Mouse (Mus musculus): ENCODE measurements at regions not wholly inside any gene's neighbourhood (a gene's known extent, or its start where the extent isn't known, plus 50 kb on each side); places are given as distances from the start of the nearest gene placed in this dataset.

DNA sequence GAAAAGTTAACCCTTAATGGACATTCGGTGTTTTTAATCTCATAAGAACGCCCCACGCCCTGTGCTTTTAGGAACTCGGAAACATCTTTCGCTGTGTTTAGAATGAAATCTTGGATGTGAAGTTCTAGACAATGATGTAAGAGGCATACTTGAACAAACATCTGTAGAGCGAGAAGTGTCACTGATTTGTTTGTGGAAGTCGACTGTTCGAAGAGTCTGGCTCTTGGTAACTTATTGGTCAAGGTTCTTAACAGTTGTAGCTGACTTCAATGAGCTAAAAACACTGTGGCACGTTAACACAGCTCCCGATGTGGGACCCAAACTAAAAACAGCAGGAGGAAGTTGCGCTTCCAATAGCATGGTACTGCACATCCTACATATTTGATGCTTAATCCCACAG is 72.0 kb upstream of the 4933415F23Rik start:
- H3K4me3 ChIP-seq (ENCODE audit: low read depth, low read length) = no peak overlapping the region
- H3K27me3 ChIP-seq (ENCODE audit: control insufficient read depth, insufficient read depth, low read length) = no peaks in the 10 kb centered on the region
- no peak overlapping the region for H3K9ac ChIP-seq (ENCODE audit: low read depth, low read length)
- no peak overlapping the region for H3K27ac ChIP-seq (ENCODE audit: low read depth, low read length)
- 73% methylated on average over 11 of the region's 11 CpGs for WGBS (ENCODE audit: insufficient replicate concordance)
- no peak for ATAC-seq (replicated peaks; ENCODE audit: insufficient number of reproducible peaks, low FRiP score, low TSS enrichment)
- no peaks in the 10 kb centered on the region for H3K36me3 ChIP-seq (ENCODE audit: control insufficient read depth, insufficient read depth, low read length)
- no peak overlapping the region for H3K4me2 ChIP-seq
- no peaks in the 10 kb centered on the region for H3K4me1 ChIP-seq (ENCODE audit: control insufficient read depth, insufficient read depth, low read length)
- no peaks in the 10 kb centered on the region for H3K9me3 ChIP-seq (replicated peaks; ENCODE audit: control insufficient read depth, low read length)

DNA sequence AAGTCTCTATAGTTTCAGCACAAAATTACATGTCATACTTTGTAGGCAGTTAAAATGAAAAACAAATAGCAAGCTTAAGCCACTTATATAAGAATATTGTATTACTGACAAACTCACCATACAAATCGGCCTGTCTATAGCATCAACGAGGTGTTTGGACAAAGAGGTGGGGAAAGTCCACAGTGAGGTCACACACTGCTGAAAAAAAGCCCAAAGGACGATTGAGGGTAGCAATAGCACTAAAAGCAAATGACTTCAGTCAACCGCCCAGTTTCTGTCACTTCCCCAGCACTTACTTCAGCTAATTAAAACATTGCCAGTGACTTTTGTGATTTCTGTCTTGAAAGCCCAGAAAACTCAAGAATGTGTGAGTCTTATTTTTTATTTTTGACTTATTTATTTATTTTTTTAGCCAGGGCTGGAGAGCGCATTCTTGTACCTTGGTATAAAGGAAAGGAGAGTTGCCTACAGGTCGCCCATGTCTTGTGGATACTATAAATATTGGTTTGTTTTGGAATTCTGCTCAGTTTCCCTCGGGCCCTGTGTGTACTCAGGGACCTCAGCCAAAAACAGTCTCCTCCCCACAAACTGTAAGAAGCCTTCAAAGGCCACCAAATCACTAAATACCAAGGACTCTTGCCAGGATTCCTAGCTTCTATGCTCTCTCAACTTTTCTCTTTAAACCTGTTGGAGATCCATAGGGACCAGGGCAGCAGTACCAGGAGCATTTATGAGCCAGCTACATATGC is 71.2 kb upstream of the 4933415F23Rik start:
- WGBS (ENCODE audit: insufficient replicate concordance) = 60% methylated on average over 7 of the region's 7 CpGs
- ATAC-seq (replicated peaks; ENCODE audit: insufficient number of reproducible peaks, low FRiP score, low TSS enrichment) = no peak
- H3K9me3 ChIP-seq (replicated peaks; ENCODE audit: control insufficient read depth, low read length) = no peaks in the 10 kb centered on the region
- H3K4me2 ChIP-seq = no peak overlapping the region
- H3K9ac ChIP-seq (ENCODE audit: low read depth, low read length) = no peak overlapping the region
- H3K27me3 ChIP-seq (ENCODE audit: control insufficient read depth, insufficient read depth, low read length) = no peaks in the 10 kb centered on the region
- H3K4me1 ChIP-seq (ENCODE audit: control insufficient read depth, insufficient read depth, low read length) = no peaks in the 10 kb centered on the region
- H3K36me3 ChIP-seq (ENCODE audit: control insufficient read depth, insufficient read depth, low read length) = no peaks in the 10 kb centered on the region
- H3K27ac ChIP-seq (ENCODE audit: low read depth, low read length) = no peak overlapping the region
- H3K4me3 ChIP-seq (ENCODE audit: low read depth, low read length) = no peak overlapping the region

DNA sequence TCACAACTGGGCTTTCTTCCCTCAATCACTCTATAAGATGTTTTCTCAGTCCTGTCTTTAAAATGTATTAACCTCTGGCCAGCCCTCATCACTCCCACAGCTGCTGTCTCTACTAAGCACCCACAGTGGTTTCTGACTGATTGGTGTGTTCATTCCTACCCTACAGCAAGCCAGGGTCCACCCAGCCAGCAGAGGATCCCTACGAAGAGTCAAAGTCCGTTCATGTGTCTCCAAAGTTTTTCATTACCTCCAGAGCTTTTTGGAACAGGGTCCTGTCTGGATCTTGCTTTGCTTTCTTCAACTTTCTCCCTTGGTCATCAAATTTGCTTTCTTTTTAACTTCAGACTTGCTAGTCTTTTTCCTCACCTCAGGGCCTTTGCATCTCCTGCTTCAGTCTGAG is 69.3 kb upstream of the 4933415F23Rik start:
- no peak overlapping the region for H3K27ac ChIP-seq (ENCODE audit: low read depth, low read length)
- H3K9ac ChIP-seq (ENCODE audit: low read depth, low read length) = no peak overlapping the region
- H3K4me3 ChIP-seq (ENCODE audit: low read depth, low read length) = no peak overlapping the region
- no peak overlapping the region for H3K4me2 ChIP-seq
- H3K9me3 ChIP-seq (replicated peaks; ENCODE audit: control insufficient read depth, low read length) = no peaks in the 10 kb centered on the region
- H3K27me3 ChIP-seq (ENCODE audit: control insufficient read depth, insufficient read depth, low read length) = no peaks in the 10 kb centered on the region
- H3K4me1 ChIP-seq (ENCODE audit: control insufficient read depth, insufficient read depth, low read length) = no peaks in the 10 kb centered on the region
- no peaks in the 10 kb centered on the region for H3K36me3 ChIP-seq (ENCODE audit: control insufficient read depth, insufficient read depth, low read length)
- no peak for ATAC-seq (replicated peaks; ENCODE audit: insufficient number of reproducible peaks, low FRiP score, low TSS enrichment)
- WGBS (ENCODE audit: insufficient replicate concordance) = 81% methylated on average over 2 of the region's 2 CpGs

DNA sequence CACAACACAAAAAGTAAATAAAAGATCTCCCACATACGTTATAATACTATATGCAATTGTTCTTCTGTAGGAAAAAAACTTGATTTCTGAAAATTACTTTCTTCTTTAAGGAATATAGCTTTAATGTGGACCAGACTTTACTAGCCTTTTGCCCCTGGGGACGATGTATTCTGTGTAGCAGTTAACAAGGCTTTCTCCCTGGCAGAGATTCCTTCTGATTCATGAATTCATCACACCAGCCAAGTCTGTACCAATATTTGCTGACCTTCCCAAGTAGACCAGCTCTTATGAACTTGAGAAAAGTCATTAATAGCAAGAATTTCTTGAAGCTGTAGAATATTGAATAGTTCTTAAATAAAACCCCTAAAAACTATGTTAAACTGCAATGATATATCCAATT is 68.7 kb upstream of the 4933415F23Rik start:
- no peak overlapping the region for H3K27ac ChIP-seq (ENCODE audit: low read depth, low read length)
- 76% methylated on average over 2 of the region's 2 CpGs for WGBS (ENCODE audit: insufficient replicate concordance)
- H3K27me3 ChIP-seq (ENCODE audit: control insufficient read depth, insufficient read depth, low read length) = no peaks in the 10 kb centered on the region
- ATAC-seq (replicated peaks; ENCODE audit: insufficient number of reproducible peaks, low FRiP score, low TSS enrichment) = no peak
- no peaks in the 10 kb centered on the region for H3K36me3 ChIP-seq (ENCODE audit: control insufficient read depth, insufficient read depth, low read length)
- H3K4me3 ChIP-seq (ENCODE audit: low read depth, low read length) = no peak overlapping the region
- H3K4me1 ChIP-seq (ENCODE audit: control insufficient read depth, insufficient read depth, low read length) = no peaks in the 10 kb centered on the region
- no peak overlapping the region for H3K4me2 ChIP-seq
- no peaks in the 10 kb centered on the region for H3K9me3 ChIP-seq (replicated peaks; ENCODE audit: control insufficient read depth, low read length)
- no peak overlapping the region for H3K9ac ChIP-seq (ENCODE audit: low read depth, low read length)

DNA sequence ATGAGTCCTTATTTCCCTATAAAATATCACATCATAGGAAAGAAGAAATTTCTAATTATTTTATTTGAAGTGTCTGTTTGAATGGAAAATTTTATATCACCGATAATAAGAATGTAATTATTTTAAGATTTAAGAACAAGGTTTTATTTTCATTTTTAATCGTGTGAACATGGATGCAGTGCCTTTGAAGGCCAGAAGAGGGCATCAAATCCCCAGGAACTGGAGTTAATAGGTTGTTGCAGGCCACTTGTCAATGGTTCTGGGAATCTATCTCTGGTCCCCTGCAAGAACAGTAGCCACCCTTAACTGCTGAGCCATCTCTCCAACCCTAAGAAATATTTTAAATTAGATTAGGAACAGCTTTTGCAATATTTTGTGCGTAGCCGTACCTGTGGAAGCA is 66.5 kb upstream of the 4933415F23Rik start:
- ATAC-seq (replicated peaks; ENCODE audit: insufficient number of reproducible peaks, low FRiP score, low TSS enrichment) = no peak
- no peak overlapping the region for H3K27ac ChIP-seq (ENCODE audit: low read depth, low read length)
- no peaks in the 10 kb centered on the region for H3K4me1 ChIP-seq (ENCODE audit: control insufficient read depth, insufficient read depth, low read length)
- no peaks in the 10 kb centered on the region for H3K9me3 ChIP-seq (replicated peaks; ENCODE audit: control insufficient read depth, low read length)
- no peaks in the 10 kb centered on the region for H3K36me3 ChIP-seq (ENCODE audit: control insufficient read depth, insufficient read depth, low read length)
- H3K9ac ChIP-seq (ENCODE audit: low read depth, low read length) = no peak overlapping the region
- H3K4me2 ChIP-seq = no peak overlapping the region
- 85% methylated on average over 4 of the region's 4 CpGs for WGBS (ENCODE audit: insufficient replicate concordance)
- H3K4me3 ChIP-seq (ENCODE audit: low read depth, low read length) = no peak overlapping the region
- no peaks in the 10 kb centered on the region for H3K27me3 ChIP-seq (ENCODE audit: control insufficient read depth, insufficient read depth, low read length)

DNA sequence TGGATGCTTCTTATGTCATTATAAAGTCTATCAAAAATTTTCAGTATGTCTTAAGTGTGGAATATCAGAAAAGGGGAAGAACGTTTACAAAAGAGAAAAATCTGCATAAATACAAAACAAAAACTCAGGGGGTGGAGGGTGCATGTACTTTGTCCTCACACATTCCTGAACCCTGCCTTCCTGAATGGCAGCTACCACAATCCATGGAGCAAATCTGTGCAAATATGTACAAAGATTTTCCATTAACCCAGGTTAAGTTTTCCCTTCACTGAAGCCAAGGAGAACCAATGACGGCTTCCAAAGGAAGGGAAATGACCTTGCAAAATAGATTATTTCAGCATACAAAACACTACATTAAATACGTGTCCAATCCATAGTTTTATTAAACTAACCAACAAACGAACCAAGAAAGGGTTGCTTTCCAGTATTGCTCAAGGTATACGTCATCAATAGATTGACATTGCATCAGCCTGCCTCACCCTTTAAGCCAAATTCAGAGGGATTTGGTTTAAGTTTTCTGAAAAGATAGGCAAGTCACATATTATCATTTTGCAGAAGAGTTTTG is 61.4 kb upstream of the 4933415F23Rik start:
- Histone ChIP-seq H3K4me2 (no peak overlapping the region), H3K4me1 (ENCODE audit: control insufficient read depth, insufficient read depth, low read length) (no peaks in the 10 kb centered on the region), H3K36me3 (ENCODE audit: control insufficient read depth, insufficient read depth, low read length) (no peaks in the 10 kb centered on the region), H3K4me3 (ENCODE audit: low read depth, low read length) (no peak overlapping the region), H3K9ac (ENCODE audit: low read depth, low read length) (no peak overlapping the region), H3K27me3 (ENCODE audit: control insufficient read depth, insufficient read depth, low read length) (no peaks in the 10 kb centered on the region), H3K27ac (ENCODE audit: low read depth, low read length) (no peak overlapping the region), H3K9me3 (replicated peaks; ENCODE audit: control insufficient read depth, low read length) (no peaks in the 10 kb centered on the region)
- ATAC-seq (replicated peaks; ENCODE audit: insufficient number of reproducible peaks, low FRiP score, low TSS enrichment) = no peak
- WGBS (ENCODE audit: insufficient replicate concordance) = 74% methylated on average over 5 of the region's 5 CpGs

DNA sequence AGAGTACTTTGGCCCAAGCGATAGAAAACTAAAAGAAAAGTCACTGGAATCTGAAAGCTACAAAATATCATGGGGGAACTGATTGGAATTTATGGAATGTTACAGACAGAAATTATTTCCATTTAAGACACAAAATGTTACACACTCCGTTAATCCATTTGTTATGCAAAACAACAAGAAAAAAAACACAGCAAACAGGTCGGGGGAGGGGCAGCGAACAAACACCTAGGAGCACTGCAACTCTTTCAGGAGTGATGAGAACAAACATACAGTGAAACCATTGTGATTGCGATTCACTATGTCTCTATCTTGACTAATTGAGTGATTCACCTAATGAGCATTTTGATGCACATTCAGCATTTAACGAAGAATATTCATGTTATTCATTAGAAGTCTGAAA is 60.7 kb upstream of the 4933415F23Rik start:
- Histone ChIP-seq H3K27ac (ENCODE audit: low read depth, low read length) (no peak overlapping the region), H3K4me2 (no peak overlapping the region)
- WGBS (ENCODE audit: insufficient replicate concordance) = 78% methylated on average over 6 of the region's 6 CpGs

More for the DNA sequence above, 60.7 kb upstream of the 4933415F23Rik start:
- Histone ChIP-seq H3K36me3 (ENCODE audit: control insufficient read depth, insufficient read depth, low read length) (no peaks in the 10 kb centered on the region), H3K27me3 (ENCODE audit: control insufficient read depth, insufficient read depth, low read length) (no peaks in the 10 kb centered on the region), H3K4me1 (ENCODE audit: control insufficient read depth, insufficient read depth, low read length) (no peaks in the 10 kb centered on the region), H3K4me3 (ENCODE audit: low read depth, low read length) (no peak overlapping the region), H3K9ac (ENCODE audit: low read depth, low read length) (no peak overlapping the region), H3K9me3 (replicated peaks; ENCODE audit: control insufficient read depth, low read length) (no peaks in the 10 kb centered on the region)
- ATAC-seq (replicated peaks; ENCODE audit: insufficient number of reproducible peaks, low FRiP score, low TSS enrichment) = no peak
